Mouse (Mus musculus) cerebellum, postnatal 25 days (tissue): Measurements from ENCODE around the gene Pias3.
"Not testable (repeated sequence)": the region's sequence is repeated elsewhere in the genome, so short reads cannot be mapped to it uniquely, and the experiment has no call there.

ENCODE experiments used
- DNase-seq, 2 experiments: peaks; one replicate each; pipeline ENCODE4 v3.0.0; 2021; ENCODE audit warnings: mixed read lengths in 2 of 2

Pias3 gene

DNA sequence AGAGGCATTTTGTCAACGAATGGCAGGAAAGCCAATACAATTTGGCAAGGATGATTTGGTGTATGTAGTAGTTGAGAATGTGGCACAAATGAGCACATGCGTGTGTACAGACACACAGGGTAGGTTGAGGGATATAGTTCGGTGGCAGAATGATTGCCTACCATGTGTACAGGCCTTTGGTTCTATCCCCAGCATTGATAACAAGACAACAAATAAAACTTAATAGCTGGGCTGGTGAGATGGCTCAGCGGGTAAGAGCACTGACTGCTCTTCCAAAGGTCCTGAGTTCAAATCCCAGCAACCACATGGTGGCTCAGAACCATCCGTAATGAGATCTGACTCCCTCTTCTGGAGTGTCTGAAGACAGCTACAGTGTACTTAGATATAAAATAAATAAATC lies 10.1 kb upstream of the Pias3 start:
- DNase-seq: not testable (repeated sequence)

GRCm38 (mm10) chr3:96688854-96689253 lies 7.3 kb upstream of the Pias3 start:
- no peak for DNase-seq

GRCm38 (mm10) chr3:96690298-96690697 lies 5.9 kb upstream of the Pias3 start:
- no peak for DNase-seq

GRCm38 (mm10) chr3:96692506-96692905 lies 3.7 kb upstream of the Pias3 start:
- DNase-seq: peak in 1 of 2 experiments; percentile 42

DNA sequence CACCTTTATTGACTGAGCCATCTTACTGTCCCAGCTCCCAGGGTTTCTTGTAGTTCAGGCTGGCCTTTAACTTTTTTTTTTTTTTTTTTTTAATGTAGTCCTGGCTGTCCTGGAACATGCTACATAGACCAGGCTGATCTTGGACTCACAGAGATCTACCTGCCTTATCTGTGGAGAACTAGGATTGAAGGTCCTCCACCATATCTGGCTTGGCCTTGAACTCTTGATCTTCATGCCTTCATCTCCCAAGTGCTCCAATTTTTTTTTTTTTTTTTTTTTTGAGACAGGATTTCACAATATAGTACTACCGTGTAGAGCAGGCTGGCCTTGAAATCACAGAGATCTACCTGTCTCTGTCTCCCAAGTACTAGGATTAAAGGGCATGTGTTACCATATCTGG lies 2.6 kb upstream of the Pias3 start:
- DNase-seq: no peak

DNA sequence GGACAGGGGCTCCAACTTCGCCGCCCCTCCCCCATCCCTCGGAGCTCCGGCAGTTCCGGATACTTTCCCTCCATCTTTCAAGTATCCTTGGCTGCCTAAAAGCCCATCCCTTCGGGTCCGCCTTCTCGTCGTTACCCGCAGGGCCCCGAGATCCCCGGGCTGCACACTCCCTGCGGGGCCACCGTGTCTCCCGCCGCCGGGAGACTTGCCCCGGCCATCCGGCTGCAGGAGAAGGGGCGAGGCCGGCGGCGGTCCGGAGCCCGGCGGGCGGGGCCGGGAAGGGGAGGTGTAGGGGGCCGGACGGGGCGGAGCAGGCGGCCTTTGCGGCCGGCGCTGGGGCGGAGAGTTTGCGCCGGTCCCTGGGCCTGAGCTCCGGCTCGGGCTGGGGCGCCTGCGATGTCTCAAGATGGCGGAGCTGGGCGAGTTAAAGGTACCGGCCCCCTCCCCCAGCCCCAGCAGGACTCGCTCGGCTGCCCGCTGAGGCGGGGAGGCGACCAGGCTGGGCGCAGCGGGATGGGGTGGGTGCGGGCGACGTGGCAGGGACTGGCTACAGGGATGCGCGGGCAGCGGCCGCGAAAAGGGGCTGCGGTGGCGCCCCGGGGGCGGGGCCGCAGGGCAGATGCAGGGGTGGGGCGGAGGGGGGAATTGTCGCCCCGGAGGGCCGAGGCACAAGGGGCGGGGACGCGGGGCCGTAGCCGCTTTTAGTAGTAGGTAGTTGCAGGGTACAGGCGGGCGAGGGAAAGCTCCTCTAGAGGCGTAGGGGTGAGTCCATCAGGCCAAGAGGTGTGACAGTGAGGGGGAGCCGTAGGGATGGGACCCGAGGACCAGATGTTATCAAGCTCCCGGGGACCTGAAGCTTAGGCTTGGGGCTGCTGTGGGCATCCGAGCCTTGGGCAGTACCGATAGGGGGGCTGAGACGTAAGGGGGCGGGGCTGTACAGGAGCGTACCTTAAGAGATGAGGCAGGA lies 865 bp downstream of the Pias3 start:
- DNase-seq: peak; percentile 89 to 93

DNA sequence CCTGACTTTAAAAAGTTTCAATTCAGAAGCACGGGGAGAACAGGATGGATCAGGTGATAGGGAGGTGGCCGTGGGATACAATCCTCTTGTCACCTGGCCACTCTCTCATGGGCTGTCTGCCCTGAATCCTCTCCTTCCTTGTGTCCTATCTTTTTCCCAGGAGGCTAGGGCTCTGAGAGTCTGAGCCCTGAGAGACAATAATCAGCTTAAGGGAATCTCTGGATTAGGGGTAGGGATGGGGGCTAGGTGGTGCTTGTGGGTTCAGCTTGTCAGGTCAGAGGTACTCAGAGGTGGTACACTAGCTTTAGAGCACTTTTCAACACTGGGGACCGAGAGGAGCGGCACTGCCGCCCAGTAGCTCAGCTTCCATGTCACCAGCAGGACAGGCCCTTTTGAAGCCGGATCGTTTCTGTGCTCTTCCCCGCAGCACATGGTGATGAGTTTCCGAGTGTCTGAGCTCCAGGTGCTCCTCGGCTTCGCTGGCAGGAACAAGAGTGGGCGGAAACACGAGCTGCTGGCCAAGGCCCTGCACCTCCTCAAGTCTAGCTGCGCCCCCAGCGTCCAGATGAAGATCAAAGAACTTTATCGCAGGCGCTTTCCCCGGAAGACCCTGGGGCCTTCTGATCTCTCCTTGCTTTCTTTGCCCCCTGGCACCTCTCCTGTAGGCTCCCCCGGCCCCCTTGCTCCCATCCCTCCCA lies 3.0 kb downstream of the Pias3 start:
- DNase-seq: peak in 1 of 2 experiments; percentile 48

GRCm38 (mm10) chr3:96700376-96700775 lies 4.2 kb downstream of the Pias3 start:
- DNase-seq: peak in 1 of 2 experiments; percentile 56

DNA sequence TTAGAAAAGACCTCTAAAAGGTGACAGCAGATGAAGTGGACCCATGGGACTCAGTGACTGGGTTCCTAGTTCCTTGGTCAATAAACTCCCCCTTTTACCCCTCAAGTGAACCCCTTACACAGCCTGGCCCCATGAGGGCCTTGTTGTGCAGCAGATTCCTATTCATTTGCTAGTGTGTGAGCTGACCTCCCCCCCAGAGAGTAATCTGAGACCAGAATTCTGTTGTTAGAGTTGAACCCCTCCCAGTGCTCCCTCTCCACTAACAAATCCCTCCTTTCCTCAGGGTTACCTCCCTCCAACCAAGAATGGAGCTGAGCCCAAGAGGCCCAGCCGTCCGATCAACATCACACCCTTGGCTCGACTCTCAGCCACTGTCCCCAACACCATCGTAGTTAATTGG lies 4.8 kb downstream of the Pias3 start:
- DNase-seq: no peak

GRCm38 (mm10) chr3:96704778-96705177 lies 8.6 kb downstream of the Pias3 start:
- DNase-seq: peak in 1 of 2 experiments; percentile 58

- DNase-seq: no peak
Observed at GRCm38 (mm10) chr3:96706217-96706616, 10.0 kb downstream of the Pias3 start.

- no peak for DNase-seq
Observed at GRCm38 (mm10) chr3:96706984-96707383, 10.8 kb downstream of the Pias3 start.

DNA sequence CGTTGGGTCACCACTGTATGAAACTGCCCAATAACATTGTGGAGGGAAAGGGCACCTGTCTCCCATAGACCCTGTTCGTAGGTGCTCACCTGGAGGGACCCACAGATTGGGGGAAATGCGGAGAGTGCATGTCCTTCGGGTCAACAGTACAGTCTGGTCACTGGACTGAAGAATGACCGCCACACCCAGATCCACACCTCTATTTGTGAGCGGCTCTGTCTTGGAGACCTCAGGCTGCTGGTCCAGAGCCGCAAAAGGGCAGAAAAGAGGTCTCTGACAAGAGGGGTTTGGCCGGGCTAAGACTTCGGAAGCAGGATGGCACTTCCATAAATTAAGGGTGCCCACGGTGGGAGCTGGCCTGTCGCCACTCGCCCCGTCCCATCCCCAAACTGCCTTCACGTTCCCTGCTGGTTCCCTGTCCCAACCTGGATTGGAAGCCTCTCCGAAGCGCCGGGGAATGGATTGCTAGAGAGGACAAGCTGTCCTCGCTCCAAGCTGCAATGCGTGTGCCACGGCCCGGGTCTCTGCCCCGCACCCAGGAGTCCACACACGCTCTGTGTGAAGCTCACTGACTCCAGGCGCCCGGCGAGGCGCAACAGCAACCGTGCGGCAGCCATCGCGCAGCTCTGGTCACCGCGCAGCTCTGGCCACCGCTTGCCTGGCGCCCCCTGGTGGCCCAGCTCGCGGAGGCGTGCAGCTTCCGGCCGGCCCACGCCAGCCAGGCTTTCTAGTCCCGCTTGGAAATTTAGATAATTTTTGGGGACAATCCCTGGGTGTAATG lies 11.9 kb downstream of the Pias3 start, which contains the start of gene Nudt17:
Gene Nudt17 (minus strand): TSS at position 660 of the 781 bp plus-strand sequence.
- DNase-seq: peak; percentile 90 to 95

DNA sequence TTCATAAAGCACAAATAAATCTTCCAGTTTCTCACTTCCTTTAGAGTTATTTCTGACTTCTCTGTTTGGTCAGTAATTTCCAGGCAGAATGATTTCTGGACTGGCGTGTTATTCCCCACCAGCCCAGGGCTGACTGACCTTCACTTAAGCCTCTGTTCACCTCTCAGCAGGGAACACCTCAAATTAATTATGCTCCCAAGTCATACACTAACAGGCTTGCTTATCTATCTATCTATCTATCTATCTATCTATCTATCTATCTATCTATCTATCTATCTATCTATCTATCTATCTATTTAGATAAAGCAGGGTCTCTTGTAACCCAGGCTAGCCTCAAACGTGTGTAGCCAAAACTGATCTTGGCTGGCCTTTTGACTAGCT lies 12.5 kb downstream of the Pias3 start:
- no peak for DNase-seq

DNA sequence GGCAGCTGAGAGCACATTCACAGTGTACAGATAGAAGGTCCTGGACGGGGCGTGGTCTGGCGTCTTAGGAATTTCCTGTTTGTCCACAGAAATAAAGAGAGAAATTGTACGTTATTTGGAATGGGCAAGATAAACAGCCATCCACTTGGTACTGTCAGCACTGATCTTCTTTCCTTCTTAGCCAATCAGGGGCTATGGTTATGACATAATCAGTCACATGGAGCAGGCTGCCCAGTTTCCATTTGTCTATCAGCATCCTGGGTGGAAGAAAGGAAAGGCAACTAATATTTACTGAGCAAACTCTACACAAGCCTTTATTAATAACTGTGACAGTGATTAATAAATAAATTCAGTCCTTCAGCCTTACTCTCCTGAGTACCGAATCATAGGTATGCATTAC lies 18.1 kb downstream of the Pias3 start:
- no peak for DNase-seq

- no peak for DNase-seq
Observed at GRCm38 (mm10) chr3:96715854-96716253, 19.7 kb downstream of the Pias3 start.

- peak; percentile 79 to 91 for DNase-seq
Observed at GRCm38 (mm10) chr3:96719173-96719572, 23.0 kb downstream of the Pias3 start.

DNA sequence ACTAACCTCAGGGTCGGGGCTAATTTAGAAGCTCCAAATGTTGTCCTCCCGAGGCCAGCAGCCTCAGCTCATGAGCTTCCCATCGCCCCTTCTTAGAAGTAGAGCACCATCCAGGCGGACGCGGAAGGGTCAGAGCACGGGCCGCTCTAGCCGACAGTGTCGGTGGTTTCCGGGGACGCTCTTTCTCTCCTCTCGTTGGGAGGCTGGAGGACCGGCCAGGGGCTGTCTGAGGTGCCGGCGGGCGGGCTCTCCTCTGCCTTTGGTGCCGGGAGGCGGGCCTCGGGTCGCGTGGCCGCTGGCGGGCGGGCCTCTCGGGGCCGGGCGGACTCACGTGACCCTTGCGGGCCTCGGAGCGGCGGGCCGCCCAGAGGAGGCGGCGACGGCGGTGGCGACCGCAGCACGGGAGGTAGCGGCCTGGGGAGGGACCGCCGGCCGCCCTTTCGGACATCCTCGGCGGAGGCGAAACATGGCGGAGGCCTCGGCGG lies 31.2 kb downstream of the Pias3 start, which contains the start of the genes Polr3c and Rnf115:
Gene Polr3c (minus strand): TSS at position 286 of the 485 bp plus-strand sequence.
Gene Rnf115 (plus strand): TSS at position 322 of the 485 bp plus-strand sequence.
- DNase-seq: peak; percentile 97 to 98

- DNase-seq: no peak
Observed at GRCm38 (mm10) chr3:96727828-96728633, 31.8 kb downstream of the Pias3 start.

- no peak for DNase-seq
Observed at GRCm38 (mm10) chr3:96728634-96729402, 32.6 kb downstream of the Pias3 start.

- no peak for DNase-seq
Observed at GRCm38 (mm10) chr3:96729403-96729784, 33.2 kb downstream of the Pias3 start.
